Mouse (Mus musculus) stomach, postnatal 0 days (tissue): ENCODE data around the gene Enam.

Experiments used
- CTCF ChIP-seq: IDR thresholded peaks from 2 replicates; pipeline ENCODE4 v1.5.1; 2016; ENCODE audit warnings: antibody characterized with exemption, low read depth, mild to moderate bottlenecking, moderate library complexity
- EP300 ChIP-seq: optimal IDR thresholded peaks from 2 replicates; pipeline ENCODE3; 2016; ENCODE audit warnings: antibody characterized with exemption

DNA sequence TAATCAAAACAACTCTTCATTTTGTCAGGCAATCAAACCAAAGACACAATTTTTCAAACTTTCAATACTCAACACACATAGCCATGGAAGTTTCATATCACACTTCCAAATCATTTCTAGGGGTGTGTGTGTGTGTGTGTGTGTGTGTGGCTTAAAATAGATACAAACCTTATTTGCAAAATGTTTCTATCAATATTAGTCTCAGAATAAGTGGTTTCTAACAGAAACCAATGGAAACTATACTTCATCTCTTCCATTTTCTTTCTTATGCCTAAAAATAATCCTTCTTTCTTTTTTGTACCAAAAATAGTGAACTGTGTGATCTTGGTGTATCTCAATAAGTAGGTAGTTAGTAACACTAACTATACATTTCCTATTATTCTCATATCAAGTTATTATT is 53.1 kb downstream of the Enam start:
- TF ChIP-seq EP300 (no peak), CTCF (no peak)
